Mouse (Mus musculus) neural tube, embryonic 12.5 days (tissue): Measurements from ENCODE around the gene Doc2g. TPM values are rescaled to one million over a fixed set of nuclear protein-coding genes. Genes with fewer than 3 reads are reported as not detected.

ENCODE experiments used
- ATAC-seq: fragments of 200-750 bp; cut with Nextera tagmentation; 2 replicates; pipeline ENCODE4 v1.8.0; 2017; ENCODE audit warnings: low read depth, mild to moderate bottlenecking, moderate TSS enrichment, moderate library complexity; ENCODE audit not compliant: low FRiP score
- H3K27ac ChIP-seq: fragments of 300-500 bp; sonication (generic); 2 replicates; pipeline ENCODE4 v1.5.1; 2016
- H3K27me3 ChIP-seq: fragments of 300-500 bp; sonication (generic); replicated peaks from 2 replicates; pipeline ENCODE4 v1.6.1; 2016; ENCODE audit warnings: mild to moderate bottlenecking
- H3K36me3 ChIP-seq: fragments of 300-500 bp; sonication (generic); 2 replicates; pipeline ENCODE4 v1.6.1; 2016; ENCODE audit warnings: mild to moderate bottlenecking
- H3K4me1 ChIP-seq: fragments of 300-500 bp; sonication (generic); 2 replicates; pipeline ENCODE4 v1.6.1; 2016
- H3K4me2 ChIP-seq: fragments of 300-500 bp; sonication (generic); replicated peaks from 2 replicates; pipeline ENCODE4 v1.6.1; 2016; ENCODE audit warnings: mild to moderate bottlenecking
- H3K4me3 ChIP-seq: fragments of 300-500 bp; sonication (generic); 2 replicates; pipeline ENCODE4 v1.5.1; 2016
- H3K9ac ChIP-seq: fragments of 300-500 bp; sonication (generic); 2 replicates; pipeline ENCODE4 v1.6.1; 2016; ENCODE audit warnings: mild to moderate bottlenecking
- H3K9me3 ChIP-seq: fragments of 300-500 bp; sonication (generic); 2 replicates; pipeline ENCODE4 v1.6.1; 2016; ENCODE audit warnings: mild to moderate bottlenecking
- WGBS: fragments of 180-500 bp; shearing (Covaris S2); methylation state at CpG from one replicate; pipeline ENCODE4 v1.1.7; 2016; 5-methylcytosine and 5-hydroxymethylcytosine counted together
- polyA plus RNA-seq: library from polyadenylated mRNA; unstranded; fragments of >200 nt; fragmentation: Nextera tagmentation; extraction: Ambion mirVana; gene quantifications from 2 replicates; pipeline ENCODE4 v1.2.1, GENCODE M21; 2016

Doc2g gene
- polyA plus RNA-seq, 1 experiment from 2014 or later: 6.0 TPM

DNA sequence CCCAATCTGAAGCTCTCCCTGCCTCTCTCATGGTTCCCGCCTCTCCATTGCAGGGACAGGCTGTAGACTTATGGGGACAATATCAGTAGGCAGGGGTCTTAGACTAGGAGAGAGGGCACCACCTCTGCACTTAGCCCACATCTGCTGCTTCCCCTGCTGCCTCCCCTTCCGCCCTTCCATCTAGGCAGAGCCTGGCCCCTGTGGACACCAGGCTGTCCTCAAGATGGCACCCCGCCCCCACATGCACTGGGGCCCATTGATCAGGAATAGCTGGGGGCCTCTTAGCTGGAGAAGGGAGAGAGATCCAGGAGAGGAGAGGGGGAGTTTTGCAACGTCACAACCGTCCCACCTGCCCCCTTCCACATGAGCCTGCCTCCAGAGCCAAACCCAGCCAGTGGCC is 10.7 kb upstream of the Doc2g start, which contains the start of gene Tbx10:
TSS of gene Tbx10 (plus strand) at position 337 of the 400 bp plus-strand sequence.
- Histone ChIP-seq H3K4me1 (0 out of 2 replicates have a peak, but pooled peaks cover 4% of the 10 kb centered on the region), H3K4me2 (no peak within 1 kb of the TSS), H3K27ac (no peak within 1 kb of the TSS), H3K4me3 (no peak within 1 kb of the TSS), H3K36me3 (no peaks in the 10 kb centered on the region), H3K9me3 (no peaks in the 10 kb centered on the region), H3K27me3 (no peaks in the 10 kb centered on the region), H3K9ac (no peak within 1 kb of the TSS)
- ATAC-seq: no peak
- WGBS: 57% methylated on average over 5 of the region's 5 CpGs

DNA sequence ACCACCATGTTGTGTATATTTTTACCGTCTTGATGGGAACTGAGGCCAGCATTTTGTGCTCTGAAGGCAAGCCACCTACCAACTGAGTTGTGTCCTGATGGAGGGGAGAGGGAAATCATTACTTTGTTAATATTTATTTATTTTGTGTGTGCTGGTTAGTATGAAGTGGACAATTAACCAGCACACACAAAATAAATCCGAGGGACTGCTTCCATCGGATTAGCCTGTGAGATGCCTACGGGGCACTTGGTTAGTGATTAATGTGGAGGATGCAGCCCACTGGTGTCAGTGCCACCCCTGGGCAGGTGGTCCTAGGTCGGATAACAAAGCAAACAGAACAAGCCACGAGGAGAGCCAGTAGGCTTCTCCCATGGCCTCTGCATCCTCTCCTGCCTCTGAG is 8.2 kb upstream of the Doc2g start:
- no peak for ATAC-seq
- H3K4me1 ChIP-seq: peaks cover 9% of the 10 kb centered on the region; the same call in 1 of the 2 replicates
- H3K4me3 ChIP-seq: no peak overlapping the region
- H3K27ac ChIP-seq: no peak overlapping the region
- no peak overlapping the region for H3K9ac ChIP-seq
- WGBS: 67% methylated on average over 6 of the region's 6 CpGs
- H3K36me3 ChIP-seq: no peaks in the 10 kb centered on the region
- H3K9me3 ChIP-seq: no peaks in the 10 kb centered on the region
- H3K27me3 ChIP-seq: no peaks in the 10 kb centered on the region
- H3K4me2 ChIP-seq: no peak overlapping the region

DNA sequence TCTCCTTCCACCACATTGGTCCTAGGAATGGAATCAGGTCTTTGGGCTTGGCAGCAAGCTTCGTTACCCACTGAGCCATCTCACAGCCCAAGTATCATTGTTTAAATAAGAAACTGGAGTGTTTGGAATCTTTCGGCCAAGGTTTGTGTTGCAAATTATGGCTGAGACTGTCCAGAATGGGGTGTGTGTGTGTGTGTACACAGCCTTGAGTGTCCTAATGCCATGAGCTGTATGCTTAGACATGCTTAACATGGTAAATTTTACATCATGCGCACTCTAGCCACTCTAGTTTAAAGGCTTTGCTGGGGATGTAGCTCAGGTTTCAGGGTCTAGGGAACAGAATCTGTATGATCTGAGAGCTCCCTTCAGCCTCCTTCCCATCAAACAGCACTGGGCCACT is 7.6 kb upstream of the Doc2g start:
- Histone ChIP-seq H3K4me3 (no peak overlapping the region), H3K9me3 (no peaks in the 10 kb centered on the region), H3K4me2 (no peak overlapping the region), H3K27ac (no peak overlapping the region), H3K9ac (no peak overlapping the region), H3K36me3 (no peaks in the 10 kb centered on the region), H3K4me1 (peaks cover 9% of the 10 kb centered on the region; the same call in 1 of the 2 replicates), H3K27me3 (no peaks in the 10 kb centered on the region)
- WGBS: 93% methylated on average over 3 of the region's 3 CpGs
- ATAC-seq: no peak

DNA sequence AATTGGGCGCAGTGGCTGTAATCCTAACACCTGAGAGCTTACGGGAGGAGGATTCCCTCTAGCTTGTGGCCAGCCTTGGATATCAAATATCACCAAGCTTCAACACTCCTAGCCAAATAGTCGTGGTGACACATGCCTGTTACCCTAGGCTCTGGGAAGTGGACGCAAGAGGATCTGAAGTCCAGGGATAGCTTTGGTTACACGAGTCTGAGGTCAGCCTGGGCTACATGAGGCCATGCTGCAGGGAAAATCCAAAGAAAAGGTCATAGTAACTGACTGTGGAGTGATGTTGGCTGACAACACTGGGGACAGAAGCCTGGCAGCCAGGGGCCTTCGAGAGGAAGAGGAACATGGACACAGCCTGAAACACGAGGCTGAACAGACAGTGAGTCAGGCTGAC is 7.0 kb upstream of the Doc2g start:
- 76% methylated on average over 7 of the region's 7 CpGs for WGBS
- Histone ChIP-seq H3K4me2 (no peak overlapping the region), H3K27ac (no peak overlapping the region)

DNA sequence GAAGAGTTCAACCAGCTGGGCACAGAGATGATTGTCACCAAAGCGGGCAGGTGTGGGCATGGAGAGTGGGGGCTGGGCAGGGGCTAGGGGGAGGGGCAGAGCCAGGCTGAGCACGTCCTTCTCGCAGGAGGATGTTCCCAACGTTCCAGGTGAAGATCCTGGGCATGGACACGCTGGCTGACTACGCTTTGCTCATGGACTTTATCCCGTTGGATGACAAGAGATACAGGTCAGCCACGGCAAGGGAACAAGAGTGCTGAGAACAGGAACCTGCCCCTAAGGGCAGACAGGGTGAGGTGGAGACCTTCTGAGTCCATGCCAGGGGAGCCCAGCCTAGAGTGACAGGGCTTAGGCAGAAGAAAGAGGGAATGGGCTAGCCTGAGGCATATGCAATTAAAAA is 6.4 kb upstream of the Doc2g start:
- Histone ChIP-seq H3K4me2 (no peak overlapping the region), H3K4me1 (peaks cover 15% of the 10 kb centered on the region), H3K9ac (no peak overlapping the region), H3K4me3 (no peak overlapping the region), H3K9me3 (no peaks in the 10 kb centered on the region), H3K27ac (no peak overlapping the region), H3K36me3 (no peaks in the 10 kb centered on the region), H3K27me3 (no peaks in the 10 kb centered on the region)
- no peak for ATAC-seq
- 89% methylated on average over 8 of the region's 8 CpGs for WGBS

More for the DNA sequence above, 7.0 kb upstream of the Doc2g start:
- H3K4me1 ChIP-seq: peaks cover 9% of the 10 kb centered on the region
- H3K9me3 ChIP-seq: no peaks in the 10 kb centered on the region
- no peaks in the 10 kb centered on the region for H3K27me3 ChIP-seq
- H3K9ac ChIP-seq: no peak overlapping the region
- no peak overlapping the region for H3K4me3 ChIP-seq
- no peak for ATAC-seq
- no peaks in the 10 kb centered on the region for H3K36me3 ChIP-seq

DNA sequence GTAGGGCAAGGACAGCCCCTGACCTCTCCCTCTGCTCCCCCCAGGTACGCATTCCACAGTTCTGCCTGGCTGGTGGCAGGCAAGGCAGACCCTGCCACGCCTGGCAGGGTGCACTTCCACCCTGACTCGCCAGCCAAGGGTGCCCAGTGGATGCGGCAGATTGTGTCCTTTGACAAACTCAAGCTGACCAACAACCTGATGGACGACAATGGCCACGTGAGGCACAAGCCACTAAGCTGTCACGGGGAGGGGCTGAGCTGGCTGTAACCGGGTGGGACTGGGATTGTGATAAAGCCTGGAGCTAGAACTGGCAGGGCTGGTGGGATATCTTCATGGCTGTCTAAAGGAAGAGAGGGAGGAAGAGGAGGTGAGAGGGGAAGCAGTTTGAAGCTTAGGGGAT is 5.9 kb upstream of the Doc2g start:
- H3K4me2 ChIP-seq: no peak overlapping the region
- H3K4me1 ChIP-seq: peaks cover 17% of the 10 kb centered on the region
- WGBS: 63% methylated on average over 8 of the region's 8 CpGs
- H3K27me3 ChIP-seq: no peaks in the 10 kb centered on the region
- H3K9me3 ChIP-seq: no peaks in the 10 kb centered on the region
- H3K27ac ChIP-seq: no peak overlapping the region
- H3K4me3 ChIP-seq: no peak overlapping the region
- H3K36me3 ChIP-seq: no peaks in the 10 kb centered on the region
- no peak for ATAC-seq
- no peak overlapping the region for H3K9ac ChIP-seq

DNA sequence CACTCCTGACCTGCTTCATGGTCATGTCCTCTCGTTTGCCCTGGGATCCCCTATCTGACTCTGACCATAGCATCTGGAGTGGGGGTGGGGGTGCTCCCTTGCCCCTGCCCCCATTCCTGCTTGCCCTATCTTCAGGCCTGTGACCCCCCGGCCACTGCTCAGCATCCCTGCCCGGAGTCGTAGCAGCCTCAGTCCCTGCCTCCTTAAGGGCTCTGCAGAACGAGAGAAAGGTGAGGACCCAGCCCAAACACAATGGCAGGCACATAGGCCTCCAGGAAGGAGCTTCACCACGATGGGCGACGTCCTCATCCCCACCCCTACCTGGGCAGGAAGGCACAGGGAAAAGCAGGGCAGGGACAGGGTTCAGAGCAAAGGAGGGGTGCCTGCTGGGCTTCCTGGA is 4.8 kb upstream of the Doc2g start:
- Histone ChIP-seq H3K27me3 (no peaks in the 10 kb centered on the region), H3K36me3 (no peaks in the 10 kb centered on the region), H3K4me2 (no peak overlapping the region), H3K4me3 (no peak overlapping the region), H3K4me1 (peaks cover 17% of the 10 kb centered on the region), H3K9ac (no peak overlapping the region), H3K27ac (no peak overlapping the region), H3K9me3 (no peaks in the 10 kb centered on the region)
- ATAC-seq: no peak
- WGBS: 83% methylated on average over 8 of the region's 8 CpGs

DNA sequence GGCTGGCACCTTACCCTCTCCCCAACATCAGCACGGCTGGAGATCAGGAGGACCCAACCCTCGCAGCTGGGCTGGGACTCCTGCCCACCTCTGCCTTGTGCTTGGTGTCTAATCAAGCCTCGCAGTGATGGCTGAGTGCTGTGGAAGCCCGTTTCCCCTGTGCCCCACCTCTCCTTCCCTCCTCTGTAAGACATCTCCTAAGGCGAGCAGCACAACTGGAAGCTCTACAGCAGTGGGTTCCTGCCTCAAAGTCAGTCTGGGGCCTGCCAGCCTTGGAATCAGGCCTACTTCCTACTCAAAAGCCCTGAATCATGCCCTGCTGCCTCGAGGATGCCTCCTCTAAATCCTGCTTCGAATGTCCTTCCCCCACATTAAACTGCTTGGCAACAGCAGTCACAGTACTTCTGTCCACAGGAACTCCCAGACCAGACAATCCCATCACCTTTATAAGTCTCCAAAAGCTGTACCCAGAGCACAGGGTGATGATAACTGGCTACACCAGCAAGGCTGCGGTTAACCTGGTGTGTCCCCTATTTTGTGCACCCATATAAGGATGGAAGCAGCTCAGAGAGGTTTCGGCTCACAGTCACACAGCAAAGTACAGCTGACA is 3.9 kb upstream of the Doc2g start:
- H3K9me3 ChIP-seq: no peaks in the 10 kb centered on the region
- WGBS: 86% methylated on average over 9 of the region's 9 CpGs
- H3K4me3 ChIP-seq: no peak overlapping the region
- no peaks in the 10 kb centered on the region for H3K27me3 ChIP-seq
- no peaks in the 10 kb centered on the region for H3K36me3 ChIP-seq
- peak overlapping the region; percentile 33; the same call in 1 of the 2 replicates for H3K9ac ChIP-seq
- no peak for ATAC-seq
- no peak overlapping the region for H3K27ac ChIP-seq
- peaks cover 17% of the 10 kb centered on the region for H3K4me1 ChIP-seq
- peak overlapping the region; percentile 86 for H3K4me2 ChIP-seq

DNA sequence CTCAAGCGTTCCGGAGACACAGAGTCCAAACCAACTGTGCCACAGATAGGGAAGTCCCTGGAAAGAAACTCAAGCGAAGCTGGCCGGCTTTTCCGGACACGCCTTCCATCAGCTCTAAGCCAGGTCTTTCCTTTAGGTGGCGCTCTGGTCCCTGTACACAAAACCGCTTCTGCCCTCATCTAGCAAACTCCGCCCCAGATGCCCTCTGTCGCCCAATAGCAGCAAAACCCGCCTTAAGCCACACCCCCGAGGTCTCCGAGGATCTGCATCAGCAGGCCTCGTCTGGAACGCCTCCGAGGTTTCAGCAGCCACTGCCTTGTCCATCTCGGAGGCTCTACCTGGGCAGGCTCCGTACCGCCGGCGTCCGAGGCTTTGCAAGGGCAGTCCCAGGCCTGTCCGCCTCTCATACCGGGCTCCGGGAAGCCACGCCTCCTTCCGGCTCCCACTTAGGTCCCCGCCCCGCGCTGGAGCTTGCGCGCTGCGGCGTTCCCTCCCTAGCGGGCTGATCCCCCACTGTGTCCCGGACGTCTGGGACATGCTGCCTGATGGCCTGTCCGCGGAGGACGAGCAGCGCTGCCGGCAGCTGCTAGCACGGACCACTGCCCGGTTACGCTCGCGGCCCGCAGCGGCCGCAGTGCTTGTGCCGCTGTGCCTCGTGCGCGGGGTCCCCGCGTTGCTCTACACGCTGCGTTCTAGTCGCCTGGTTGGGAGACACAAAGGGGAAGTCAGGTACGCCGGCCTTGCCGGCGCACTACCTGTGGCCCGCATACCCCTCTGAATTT is 2.8 kb upstream of the Doc2g start, which contains the start of the genes Nudt8 and Gm49405:
TSS of gene Nudt8 (plus strand) at position 462 of the 782 bp plus-strand sequence.
TSS of gene Gm49405 (plus strand) at position 508 of the 782 bp plus-strand sequence.
- H3K36me3 ChIP-seq: peaks cover 8% of the 10 kb centered on the region
- no peaks in the 10 kb centered on the region for H3K27me3 ChIP-seq
- peaks cover 17% of the 10 kb centered on the region for H3K4me1 ChIP-seq
- H3K9ac ChIP-seq: peak within 1 kb of the TSS; percentile 89
- H3K27ac ChIP-seq: peak within 1 kb of the TSS; percentile 94
- under 1% methylated on average over 64 of the region's 64 CpGs for WGBS
- peak; percentile 89 for ATAC-seq
- no peaks in the 10 kb centered on the region for H3K9me3 ChIP-seq
- H3K4me3 ChIP-seq: peak within 1 kb of the TSS; percentile 65
- peak within 1 kb of the TSS; percentile 86 for H3K4me2 ChIP-seq

DNA sequence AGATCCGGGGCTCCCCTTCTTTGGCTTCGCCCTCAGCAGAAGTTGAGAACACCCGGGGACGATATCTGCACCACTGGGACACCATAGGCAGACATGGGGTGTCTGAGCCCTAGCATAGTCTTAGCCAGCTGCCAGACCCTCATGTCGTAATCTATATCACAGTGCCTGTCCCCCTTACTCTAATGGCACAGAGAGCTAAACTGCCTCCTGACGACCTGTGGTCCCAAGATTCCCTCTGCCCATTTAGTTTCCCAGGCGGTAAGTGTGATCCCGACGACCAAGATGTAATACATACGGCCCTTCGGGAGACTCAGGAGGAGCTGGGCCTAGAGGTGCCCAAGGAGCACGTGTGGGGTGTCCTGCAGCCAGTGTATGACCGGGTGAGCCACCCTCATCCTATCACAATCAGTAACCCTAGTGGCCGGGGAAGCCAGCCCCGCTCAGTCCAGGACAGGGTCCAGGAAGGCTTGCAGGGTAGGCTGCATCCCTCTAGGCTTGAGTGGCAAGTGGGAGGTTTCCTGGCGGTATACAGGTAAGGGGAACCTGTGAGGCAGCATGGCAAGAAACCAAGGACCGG is 2.1 kb upstream of the Doc2g start:
- 20% methylated on average over 17 of the region's 17 CpGs for WGBS
- peaks cover 17% of the 10 kb centered on the region for H3K4me1 ChIP-seq
- H3K36me3 ChIP-seq: peaks cover 12% of the 10 kb centered on the region
- H3K4me3 ChIP-seq: peak overlapping the region; percentile 65
- no peaks in the 10 kb centered on the region for H3K27me3 ChIP-seq
- peak overlapping the region; percentile 89 for H3K9ac ChIP-seq
- H3K4me2 ChIP-seq: peak overlapping the region; percentile 86
- H3K27ac ChIP-seq: peak overlapping the region; percentile 94
- no peaks in the 10 kb centered on the region for H3K9me3 ChIP-seq
- ATAC-seq: peak; percentile 32

DNA sequence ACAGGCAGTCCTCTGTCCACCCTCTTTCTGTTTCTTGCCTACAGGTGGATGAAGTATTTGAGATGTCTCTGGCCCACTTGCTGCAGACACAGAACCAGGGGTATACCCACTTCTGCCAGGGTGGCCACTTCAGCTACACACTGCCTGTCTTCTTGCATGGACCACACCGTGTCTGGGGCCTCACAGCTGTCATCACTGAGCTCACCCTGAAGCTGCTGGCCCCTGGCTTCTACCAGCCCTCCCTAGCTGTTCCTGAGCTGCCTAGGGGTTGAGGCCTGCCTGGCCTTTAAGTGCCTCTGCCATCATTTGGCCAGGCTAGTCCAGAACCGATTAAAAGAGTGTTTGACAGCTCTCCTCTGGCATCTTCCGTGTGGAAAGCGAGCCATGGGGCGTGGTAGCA is 1.4 kb upstream of the Doc2g start:
- H3K27ac ChIP-seq: no peak overlapping the region
- ATAC-seq: no peak
- peaks cover 17% of the 10 kb centered on the region for H3K4me1 ChIP-seq
- H3K4me3 ChIP-seq: no peak overlapping the region
- H3K9me3 ChIP-seq: no peaks in the 10 kb centered on the region
- WGBS: 88% methylated on average over 5 of the region's 5 CpGs
- peak overlapping the region; percentile 86; the same call in 1 of the 2 replicates for H3K4me2 ChIP-seq
- no peaks in the 10 kb centered on the region for H3K27me3 ChIP-seq
- peak overlapping the region; percentile 89; the same call in 1 of the 2 replicates for H3K9ac ChIP-seq
- peaks cover 19% of the 10 kb centered on the region for H3K36me3 ChIP-seq

DNA sequence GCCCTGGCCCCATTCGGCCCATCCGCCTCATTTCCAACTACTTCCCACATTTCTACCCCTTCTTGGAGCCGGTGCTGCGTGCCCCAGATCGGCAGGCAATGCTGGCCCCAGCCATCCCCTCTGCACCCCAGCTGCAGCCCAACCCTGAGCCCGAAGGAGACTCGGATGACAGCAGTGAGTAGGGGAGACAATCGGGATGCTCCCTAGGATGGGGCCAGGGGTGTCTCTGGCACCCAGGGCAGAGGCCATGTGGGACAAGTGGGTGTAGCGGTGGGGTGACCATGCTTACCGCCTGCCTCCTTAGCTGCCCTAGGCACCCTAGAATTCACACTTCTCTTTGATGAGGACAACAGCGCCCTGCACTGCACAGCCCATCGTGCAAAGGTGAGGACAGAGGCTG is 528 bp downstream of the Doc2g start:
- no peak overlapping the region for H3K4me3 ChIP-seq
- WGBS: 81% methylated on average over 12 of the region's 12 CpGs
- H3K9me3 ChIP-seq: no peaks in the 10 kb centered on the region
- no peaks in the 10 kb centered on the region for H3K27me3 ChIP-seq
- H3K4me1 ChIP-seq: peaks cover 17% of the 10 kb centered on the region
- peaks cover 38% of the 10 kb centered on the region for H3K36me3 ChIP-seq
- H3K4me2 ChIP-seq: no peak overlapping the region
- H3K27ac ChIP-seq: no peak overlapping the region
- no peak for ATAC-seq
- no peak overlapping the region for H3K9ac ChIP-seq
